Mouse (Mus musculus) stomach, postnatal 0 days (tissue): ENCODE results near the gene Ubiad1.

Source experiments
- CTCF ChIP-seq: IDR thresholded peaks from 2 replicates; pipeline ENCODE4 v1.5.1; 2016; ENCODE audit warnings: antibody characterized with exemption, low read depth, mild to moderate bottlenecking, moderate library complexity
- EP300 ChIP-seq: optimal IDR thresholded peaks from 2 replicates; pipeline ENCODE3; 2016; ENCODE audit warnings: antibody characterized with exemption

- no peak for TF ChIP-seq EP300
- TF ChIP-seq CTCF, result no peak
Measured at GRCm38 (mm10) chr4:148481557-148482168, 37.1 kb upstream of the Ubiad1 start.
